Mouse (Mus musculus) adrenal gland, postnatal 14 days (tissue): Measurements from ENCODE around the gene Olfr211. TPM values are rescaled to one million over a fixed set of nuclear protein-coding genes. Genes with fewer than 3 reads are reported as not detected.
A peak's percentile ranks its signal among the peaks of the same experiment; 100 is the strongest.
"Not testable (repeated sequence)": the region's sequence is repeated elsewhere in the genome, so short reads cannot be mapped to it uniquely, and the experiment has no call there.

ENCODE experiments used
- DNase-seq: peaks from one replicate; pipeline ENCODE4 v3.0.0; 2021; ENCODE audit warnings: mixed read lengths
- long read RNA-seq, 2 experiments: library from polyadenylated mRNA; stranded (forward); transcript quantifications; one replicate each; pipeline ENCODE4 v2.0.0; 2021
- total RNA-seq: library from RNA; stranded (reverse); gene quantifications from 2 replicates; pipeline ENCODE4 v1.2.3, GENCODE M21; 2021

Olfr211 gene
- total RNA-seq, result not detected in 2 replicates
- long read RNA-seq, experiment 1, result 0 reads
- long read RNA-seq, experiment 2, result 0 reads

GRCm38 (mm10) chr6:116488791-116489190, at the start of gene Olfr211:
Gene Olfr211 (plus strand): TSS chr6:116489091.
- no peak for DNase-seq

GRCm38 (mm10) chr6:116439531-116439930, 49.4 kb upstream of the Olfr211 start:
- DNase-seq, result no peak

- no peak for DNase-seq
Measured at GRCm38 (mm10) chr6:116440447-116440846, 48.4 kb upstream of the Olfr211 start.

GRCm38 (mm10) chr6:116440849-116441248, 48.0 kb upstream of the Olfr211 start:
- DNase-seq, result no peak

- DNase-seq, result no peak
Measured at GRCm38 (mm10) chr6:116455781-116456180, 33.1 kb upstream of the Olfr211 start.

- no peak for DNase-seq
Measured at GRCm38 (mm10) chr6:116456482-116456881, 32.4 kb upstream of the Olfr211 start.

GRCm38 (mm10) chr6:116458728-116459127, 30.2 kb upstream of the Olfr211 start:
- DNase-seq, result no peak

- DNase-seq, result no peak
Measured at GRCm38 (mm10) chr6:116459232-116459631, 29.7 kb upstream of the Olfr211 start.

GRCm38 (mm10) chr6:116460544-116461283, 28.2 kb upstream of the Olfr211 start, which contains the start of gene Alox5:
Gene Alox5 (minus strand): TSS chr6:116461178.
- peak; percentile 38 for DNase-seq

GRCm38 (mm10) chr6:116468081-116468480, 20.8 kb upstream of the Olfr211 start:
- DNase-seq, result no peak

GRCm38 (mm10) chr6:116485081-116485480, 3.8 kb upstream of the Olfr211 start:
- DNase-seq, result no peak

- no peak for DNase-seq
Measured at GRCm38 (mm10) chr6:116486833-116487232, 2.1 kb upstream of the Olfr211 start.

GRCm38 (mm10) chr6:116493742-116494141, 4.9 kb downstream of the Olfr211 start:
- no peak for DNase-seq

GRCm38 (mm10) chr6:116495960-116496359, 7.1 kb downstream of the Olfr211 start:
- no peak for DNase-seq

- not testable (repeated sequence) for DNase-seq
Measured at GRCm38 (mm10) chr6:116506302-116507003, 17.6 kb downstream of the Olfr211 start, which contains the start of gene Olfr212. Gene Olfr212 (plus strand): TSS chr6:116506516.

- DNase-seq, result no peak
Measured at GRCm38 (mm10) chr6:116514832-116515231, 25.9 kb downstream of the Olfr211 start.

GRCm38 (mm10) chr6:116538156-116538555, 49.3 kb downstream of the Olfr211 start, which contains the start of gene Olfr213:
Gene Olfr213 (plus strand): TSS chr6:116538456.
- no peak for DNase-seq

- DNase-seq, result no peak
Measured at GRCm38 (mm10) chr6:116542500-116542899, 53.6 kb downstream of the Olfr211 start.

Other genes starting within 250 kb of the Olfr211 start
- gene Zfand4, start 224.9 kb upstream of the Olfr211 start, total RNA-seq, result 3.0 and 3.5 TPM in 2 replicates
- 53.9 and 58.5 TPM in 2 replicates for gene March8, start 151.1 kb upstream of the Olfr211 start, total RNA-seq
- 1.5 and 2.7 TPM in 2 replicates for gene Alox5, start 27.9 kb upstream of the Olfr211 start, total RNA-seq
- not detected in 2 replicates for gene Olfr212, start 17.4 kb downstream of the Olfr211 start, total RNA-seq
- gene Olfr213, start 49.4 kb downstream of the Olfr211 start, total RNA-seq, result not detected in 2 replicates
- gene Gm5580, start 62.0 kb downstream of the Olfr211 start, total RNA-seq, result 2.7 and 4.7 TPM in 2 replicates
- gene Olfr214, start 65.1 kb downstream of the Olfr211 start, total RNA-seq, result not detected in 2 replicates
- not detected in 2 replicates for gene Olfr215, start 95.1 kb downstream of the Olfr211 start, total RNA-seq
- gene Zfp422, start 139.9 kb downstream of the Olfr211 start, total RNA-seq, result 23.9 and 26.2 TPM in 2 replicates
- gene Depp1, start 161.5 kb downstream of the Olfr211 start, total RNA-seq, result 67.4 and 88.3 TPM in 2 replicates
- 5.7 and 11.8 TPM in 2 replicates for gene Rassf4, start 184.9 kb downstream of the Olfr211 start, total RNA-seq
- gene Tmem72, start 227.8 kb downstream of the Olfr211 start, total RNA-seq, result 0.04 and 0.08 TPM in 2 replicates